Mouse (Mus musculus): ENCODE results near the gene Mical3. TPM values are rescaled to one million over a fixed set of nuclear protein-coding genes. Genes with fewer than 3 reads are reported as not detected.

Mical3 gene
- polyA plus RNA-seq, 1 experiment from 2014 or later, result 13.1 TPM

- no peak overlapping the region for H3K4me3 ChIP-seq (replicated peaks)
- no peak for ATAC-seq (replicated peaks; ENCODE audit: low FRiP score)
- peaks cover 9% of the 10 kb centered on the region for H3K36me3 ChIP-seq
- H3K9me3 ChIP-seq (replicated peaks), result no peaks in the 10 kb centered on the region
- no peak overlapping the region for H3K27ac ChIP-seq
- H3K27me3 ChIP-seq, result no peaks in the 10 kb centered on the region
- no peak overlapping the region for H3K9ac ChIP-seq
- 89% methylated on average over 3 of the region's 3 CpGs for WGBS
- no peak overlapping the region for H3K4me2 ChIP-seq
- peaks cover 11% of the 10 kb centered on the region for H3K4me1 ChIP-seq
Measured at GRCm38 (mm10) chr6:120986172-120986571, 144.6 kb downstream of the Mical3 start.

GRCm38 (mm10) chr6:120982314-120982713 is 148.5 kb downstream of the Mical3 start:
- Histone ChIP-seq H3K4me1 (peaks cover 24% of the 10 kb centered on the region), H3K27me3 (no peaks in the 10 kb centered on the region), H3K36me3 (peaks cover 23% of the 10 kb centered on the region), H3K9me3 (replicated peaks) (no peaks in the 10 kb centered on the region), H3K4me3 (replicated peaks) (no peak overlapping the region), H3K4me2 (no peak overlapping the region), H3K9ac (no peak overlapping the region), H3K27ac (no peak overlapping the region)
- no peak for ATAC-seq (replicated peaks; ENCODE audit: low FRiP score)
- WGBS, result 90% methylated on average over 13 of the region's 13 CpGs

GRCm38 (mm10) chr6:120981537-120981936 is 149.3 kb downstream of the Mical3 start:
- no peak overlapping the region for H3K4me3 ChIP-seq (replicated peaks)
- 64% methylated on average over 6 of the region's 6 CpGs for WGBS
- no peaks in the 10 kb centered on the region for H3K9me3 ChIP-seq (replicated peaks)
- H3K4me2 ChIP-seq, result no peak overlapping the region
- peaks cover 23% of the 10 kb centered on the region for H3K36me3 ChIP-seq
- H3K4me1 ChIP-seq, result peaks cover 27% of the 10 kb centered on the region
- no peak overlapping the region for H3K27ac ChIP-seq
- ATAC-seq (replicated peaks; ENCODE audit: low FRiP score), result no peak
- no peak overlapping the region for H3K9ac ChIP-seq
- no peaks in the 10 kb centered on the region for H3K27me3 ChIP-seq

GRCm38 (mm10) chr6:120978019-120978621 is 152.7 kb downstream of the Mical3 start:
- no peak overlapping the region for H3K4me3 ChIP-seq (replicated peaks)
- peaks cover 19% of the 10 kb centered on the region for H3K36me3 ChIP-seq
- ATAC-seq (replicated peaks; ENCODE audit: low FRiP score), result peak; percentile 78
- H3K27me3 ChIP-seq, result no peaks in the 10 kb centered on the region
- 0 out of 2 replicates have a peak overlapping the region, but pooled peaks have one; percentile 12 for H3K4me2 ChIP-seq
- 19% methylated on average over 18 of the region's 18 CpGs for WGBS
- H3K4me1 ChIP-seq, result peaks cover 27% of the 10 kb centered on the region
- peak overlapping the region; percentile 79 for H3K27ac ChIP-seq
- H3K9me3 ChIP-seq (replicated peaks), result no peaks in the 10 kb centered on the region
- no peak overlapping the region for H3K9ac ChIP-seq

- H3K4me1 ChIP-seq, result peaks cover 27% of the 10 kb centered on the region
- no peaks in the 10 kb centered on the region for H3K9me3 ChIP-seq (replicated peaks)
- H3K9ac ChIP-seq, result no peak overlapping the region
- no peak; the same call in 1 of the 2 replicates for ATAC-seq (replicated peaks; ENCODE audit: low FRiP score)
- H3K4me2 ChIP-seq, result no peak overlapping the region
- H3K36me3 ChIP-seq, result peaks cover 19% of the 10 kb centered on the region
- no peaks in the 10 kb centered on the region for H3K27me3 ChIP-seq
- H3K4me3 ChIP-seq (replicated peaks), result no peak overlapping the region
- H3K27ac ChIP-seq, result no peak overlapping the region; the same call in 1 of the 2 replicates
- 60% methylated on average over 11 of the region's 11 CpGs for WGBS
Measured at GRCm38 (mm10) chr6:120976991-120977390, 153.8 kb downstream of the Mical3 start.

GRCm38 (mm10) chr6:120976097-120976496 is 154.7 kb downstream of the Mical3 start:
- H3K4me2 ChIP-seq, result no peak overlapping the region
- H3K4me1 ChIP-seq, result peaks cover 27% of the 10 kb centered on the region
- H3K27ac ChIP-seq, result no peak overlapping the region
- 63% methylated on average over 12 of the region's 12 CpGs for WGBS
- no peak for ATAC-seq (replicated peaks; ENCODE audit: low FRiP score)
- peaks cover 13% of the 10 kb centered on the region for H3K36me3 ChIP-seq
- no peaks in the 10 kb centered on the region for H3K9me3 ChIP-seq (replicated peaks)
- H3K9ac ChIP-seq, result no peak overlapping the region
- H3K4me3 ChIP-seq (replicated peaks), result no peak overlapping the region
- no peaks in the 10 kb centered on the region for H3K27me3 ChIP-seq

GRCm38 (mm10) chr6:120971797-120972590 is 158.8 kb downstream of the Mical3 start:
- Histone ChIP-seq H3K4me1 (peaks cover 4% of the 10 kb centered on the region; the same call in 1 of the 2 replicates), H3K4me3 (replicated peaks) (no peak overlapping the region), H3K4me2 (no peak overlapping the region), H3K36me3 (peaks cover 17% of the 10 kb centered on the region; the same call in 1 of the 2 replicates), H3K27me3 (no peaks in the 10 kb centered on the region), H3K27ac (no peak overlapping the region), H3K9me3 (replicated peaks) (no peaks in the 10 kb centered on the region), H3K9ac (no peak overlapping the region)
- ATAC-seq (replicated peaks; ENCODE audit: low FRiP score), result peak; percentile 66
- WGBS, result 65% methylated on average over 14 of the region's 14 CpGs

- H3K4me1 ChIP-seq, result no peaks in the 10 kb centered on the region
- no peaks in the 10 kb centered on the region for H3K9me3 ChIP-seq (replicated peaks)
- peak; percentile 46; the same call in 1 of the 2 replicates for ATAC-seq (replicated peaks; ENCODE audit: low FRiP score)
- no peaks in the 10 kb centered on the region for H3K27me3 ChIP-seq
- H3K9ac ChIP-seq, result no peak overlapping the region
- H3K4me3 ChIP-seq (replicated peaks), result no peak overlapping the region
- H3K36me3 ChIP-seq, result peaks cover 17% of the 10 kb centered on the region; the same call in 1 of the 2 replicates
- WGBS, result 64% methylated on average over 8 of the region's 8 CpGs
- no peak overlapping the region for H3K27ac ChIP-seq
- H3K4me2 ChIP-seq, result no peak overlapping the region
Measured at GRCm38 (mm10) chr6:120970939-120971796, 159.6 kb downstream of the Mical3 start.

GRCm38 (mm10) chr6:120965814-120966213 is 165.0 kb downstream of the Mical3 start:
- H3K9ac ChIP-seq, result no peak overlapping the region
- H3K27ac ChIP-seq, result no peak overlapping the region
- H3K4me1 ChIP-seq, result no peaks in the 10 kb centered on the region
- no peak overlapping the region for H3K4me3 ChIP-seq (replicated peaks)
- no peak overlapping the region for H3K4me2 ChIP-seq
- WGBS, result 54% methylated on average over 13 of the region's 13 CpGs
- H3K36me3 ChIP-seq, result peaks cover 22% of the 10 kb centered on the region
- ATAC-seq (replicated peaks; ENCODE audit: low FRiP score), result no peak
- no peaks in the 10 kb centered on the region for H3K9me3 ChIP-seq (replicated peaks)
- no peaks in the 10 kb centered on the region for H3K27me3 ChIP-seq

- H3K27ac ChIP-seq, result no peak overlapping the region
- WGBS, result 93% methylated on average over 3 of the region's 3 CpGs
- H3K9me3 ChIP-seq (replicated peaks), result no peaks in the 10 kb centered on the region
- no peak overlapping the region for H3K4me3 ChIP-seq (replicated peaks)
- H3K4me1 ChIP-seq, result no peaks in the 10 kb centered on the region
- ATAC-seq (replicated peaks; ENCODE audit: low FRiP score), result no peak
- peaks cover 24% of the 10 kb centered on the region; the same call in 1 of the 2 replicates for H3K36me3 ChIP-seq
- no peaks in the 10 kb centered on the region for H3K27me3 ChIP-seq
- H3K9ac ChIP-seq, result no peak overlapping the region
- no peak overlapping the region for H3K4me2 ChIP-seq
Measured at GRCm38 (mm10) chr6:120964179-120964578, 166.6 kb downstream of the Mical3 start.

GRCm38 (mm10) chr6:120960338-120961030 is 170.3 kb downstream of the Mical3 start:
- H3K9me3 ChIP-seq (replicated peaks), result no peaks in the 10 kb centered on the region
- no peaks in the 10 kb centered on the region for H3K27me3 ChIP-seq
- H3K9ac ChIP-seq, result no peak overlapping the region
- no peak overlapping the region for H3K4me2 ChIP-seq
- no peaks in the 10 kb centered on the region for H3K4me1 ChIP-seq
- no peak for ATAC-seq (replicated peaks; ENCODE audit: low FRiP score)
- no peak overlapping the region for H3K4me3 ChIP-seq (replicated peaks)
- WGBS, result 90% methylated on average over 9 of the region's 9 CpGs
- no peak overlapping the region for H3K27ac ChIP-seq
- peaks cover 52% of the 10 kb centered on the region for H3K36me3 ChIP-seq
